Mouse (Mus musculus): ENCODE results near the gene Rps3. TPM values are rescaled to one million over a fixed set of nuclear protein-coding genes. Genes with fewer than 3 reads are reported as not detected.
A peak's percentile ranks its signal among the peaks of the same experiment; 100 is the strongest.

Rps3 gene
- polyA plus RNA-seq, 1 experiment from 2014 or later: 876 TPM

DNA sequence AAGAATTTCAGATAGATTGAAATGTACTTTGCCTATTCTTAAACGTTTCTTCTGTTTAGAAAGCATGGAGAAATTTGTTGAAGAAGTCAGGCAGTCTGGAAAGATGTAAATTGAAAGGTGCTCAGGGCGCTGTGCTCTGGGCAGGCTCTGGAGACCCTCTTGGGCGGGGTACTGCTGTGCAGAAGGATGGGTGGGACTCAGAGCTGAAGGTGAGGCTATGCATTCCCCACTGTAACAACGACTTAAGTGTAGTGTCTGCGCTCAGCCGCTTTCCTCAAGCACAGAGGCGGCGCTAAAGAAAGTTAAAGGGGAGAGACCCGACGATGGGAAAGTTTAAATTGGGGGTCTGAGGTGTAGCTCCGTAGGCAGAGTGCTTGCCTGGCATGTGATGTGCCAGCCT, 53.3 kb downstream of the Rps3 start:
- Histone ChIP-seq H3K4me3 (ENCODE audit: low read depth, low read length) (no peak overlapping the region), H3K27ac (replicated peaks; ENCODE audit: low read depth, low read length) (0 out of 2 replicates have a peak overlapping the region, but pooled peaks have one; percentile 2), H3K4me1 (ENCODE audit: control insufficient read depth, insufficient read depth, low read length) (peaks cover 9% of the 10 kb centered on the region), H3K27me3 (replicated peaks; ENCODE audit: control insufficient read depth, insufficient read depth, low read length) (no peaks in the 10 kb centered on the region), H3K9ac (ENCODE audit: low read depth, low read length) (no peak overlapping the region), H3K9me3 (ENCODE audit: control insufficient read depth, low read length) (no peaks in the 10 kb centered on the region), H3K4me2 (ENCODE audit: low read depth, low read length) (no peak overlapping the region), H3K36me3 (ENCODE audit: control insufficient read depth, insufficient read depth, low read length) (no peaks in the 10 kb centered on the region)
- DNase-seq (ENCODE audit: low spot score) (no peak), ATAC-seq (ENCODE audit: low read depth) (no peak)
- 66% methylated on average over 11 of the region's 11 CpGs for WGBS

DNA sequence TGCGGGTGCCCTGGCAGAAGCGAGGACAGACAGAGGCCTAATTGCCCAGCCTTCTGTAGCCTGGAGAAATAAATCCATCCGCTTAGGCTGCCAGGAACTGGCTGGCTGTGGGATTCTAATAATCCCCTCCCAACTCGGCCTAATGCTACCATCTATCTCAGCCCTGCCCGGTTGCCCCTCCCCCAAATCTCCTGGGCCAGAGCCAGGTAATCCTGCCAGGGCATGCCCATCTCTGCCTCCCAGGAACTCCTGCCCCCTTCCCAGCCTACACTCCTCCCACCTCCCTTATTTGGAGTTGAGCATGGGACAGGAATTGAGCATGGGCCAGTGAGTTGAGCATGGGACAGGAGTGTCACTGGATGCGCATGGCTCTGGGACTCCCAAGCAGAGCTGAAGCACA, 53.8 kb downstream of the Rps3 start:
- ATAC-seq (ENCODE audit: low read depth): peak; percentile 56

DNA sequence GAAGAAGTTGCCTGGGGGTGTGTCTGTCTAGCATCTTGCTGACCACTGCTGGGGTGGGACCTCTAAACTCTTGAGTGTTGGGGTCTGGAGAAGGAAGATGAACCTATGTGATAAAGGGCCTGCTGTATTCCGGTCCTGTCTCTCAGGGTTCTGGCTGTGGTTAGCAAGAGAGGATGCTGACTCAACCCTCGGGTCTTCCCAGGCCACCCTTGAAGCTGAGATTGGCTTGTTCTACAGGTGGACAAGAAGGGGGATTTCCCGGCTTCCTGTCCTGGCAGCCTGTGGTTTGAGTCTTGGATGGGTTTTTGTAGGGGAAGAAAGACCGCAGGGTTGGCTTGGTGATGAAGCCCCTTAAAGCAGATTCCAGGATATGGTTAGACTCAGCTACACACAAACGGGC, 54.7 kb downstream of the Rps3 start:
- H3K27ac ChIP-seq (replicated peaks; ENCODE audit: low read depth, low read length): no peak overlapping the region
- H3K36me3 ChIP-seq (ENCODE audit: control insufficient read depth, insufficient read depth, low read length): no peaks in the 10 kb centered on the region
- no peak overlapping the region for H3K4me3 ChIP-seq (ENCODE audit: low read depth, low read length)
- ATAC-seq (ENCODE audit: low read depth) (no peak), DNase-seq (ENCODE audit: low spot score) (no peak)
- no peaks in the 10 kb centered on the region for H3K27me3 ChIP-seq (replicated peaks; ENCODE audit: control insufficient read depth, insufficient read depth, low read length)
- no peaks in the 10 kb centered on the region for H3K9me3 ChIP-seq (ENCODE audit: control insufficient read depth, low read length)
- no peak overlapping the region for H3K9ac ChIP-seq (ENCODE audit: low read depth, low read length)
- 83% methylated on average over 5 of the region's 5 CpGs for WGBS
- no peak overlapping the region for H3K4me2 ChIP-seq (ENCODE audit: low read depth, low read length)
- peaks cover 18% of the 10 kb centered on the region for H3K4me1 ChIP-seq (ENCODE audit: control insufficient read depth, insufficient read depth, low read length)

More for the DNA sequence above, 53.8 kb downstream of the Rps3 start:
- Histone ChIP-seq H3K9ac (ENCODE audit: low read depth, low read length) (no peak overlapping the region), H3K9me3 (ENCODE audit: control insufficient read depth, low read length) (no peaks in the 10 kb centered on the region), H3K4me3 (ENCODE audit: low read depth, low read length) (no peak overlapping the region), H3K4me2 (ENCODE audit: low read depth, low read length) (no peak overlapping the region), H3K4me1 (ENCODE audit: control insufficient read depth, insufficient read depth, low read length) (peaks cover 14% of the 10 kb centered on the region), H3K36me3 (ENCODE audit: control insufficient read depth, insufficient read depth, low read length) (no peaks in the 10 kb centered on the region), H3K27me3 (replicated peaks; ENCODE audit: control insufficient read depth, insufficient read depth, low read length) (no peaks in the 10 kb centered on the region), H3K27ac (replicated peaks; ENCODE audit: low read depth, low read length) (0 out of 2 replicates have a peak overlapping the region, but pooled peaks have one; percentile 2)
- WGBS: 61% methylated on average over 6 of the region's 6 CpGs
- DNase-seq (ENCODE audit: low spot score): peak; percentile 68

DNA sequence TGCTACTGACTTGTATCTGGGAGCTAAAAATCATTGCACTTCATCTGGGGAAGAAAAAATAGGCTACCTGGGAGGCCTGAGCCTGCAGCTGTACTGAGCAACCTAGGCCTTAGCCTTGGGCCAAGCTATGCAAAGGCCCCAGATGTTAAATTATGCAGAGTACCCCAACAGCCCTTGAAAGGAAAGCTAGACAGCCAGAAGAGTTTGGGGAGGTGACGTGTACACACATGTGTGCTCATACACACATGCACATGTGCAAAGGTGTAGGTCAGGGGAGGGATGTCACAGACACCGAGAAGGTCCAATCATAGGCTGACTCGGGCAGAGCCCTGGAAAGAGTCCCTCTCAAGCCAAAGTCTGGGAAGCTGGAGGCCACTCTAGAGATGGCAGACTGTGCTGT, 55.6 kb downstream of the Rps3 start:
- Histone ChIP-seq H3K27ac (replicated peaks; ENCODE audit: low read depth, low read length) (no peak overlapping the region), H3K36me3 (ENCODE audit: control insufficient read depth, insufficient read depth, low read length) (no peaks in the 10 kb centered on the region), H3K4me2 (ENCODE audit: low read depth, low read length) (no peak overlapping the region), H3K4me1 (ENCODE audit: control insufficient read depth, insufficient read depth, low read length) (peaks cover 18% of the 10 kb centered on the region), H3K9ac (ENCODE audit: low read depth, low read length) (no peak overlapping the region), H3K27me3 (replicated peaks; ENCODE audit: control insufficient read depth, insufficient read depth, low read length) (no peaks in the 10 kb centered on the region), H3K9me3 (ENCODE audit: control insufficient read depth, low read length) (no peaks in the 10 kb centered on the region), H3K4me3 (ENCODE audit: low read depth, low read length) (no peak overlapping the region)
- DNase-seq (ENCODE audit: low spot score) (no peak), ATAC-seq (ENCODE audit: low read depth) (no peak)
- 83% methylated on average over 3 of the region's 3 CpGs for WGBS

Other genes with a start within 250 kb of the Rps3 start
- gene Mogat2, start 245.1 kb downstream of the Rps3 start, polyA plus RNA-seq (2014; fragmentation: Nextera tagmentation; extraction: Ambion mirVana): 2.2 and 2.5 TPM in 2 replicates
- 9.6 and 10.2 TPM in 2 replicates for gene Map6, start 216.3 kb downstream of the Rps3 start, polyA plus RNA-seq (2014; fragmentation: Nextera tagmentation; extraction: Ambion mirVana)
- gene Serpinh1, start 130.5 kb downstream of the Rps3 start, polyA plus RNA-seq (2014; fragmentation: Nextera tagmentation; extraction: Ambion mirVana): 918 and 945 TPM in 2 replicates
- gene Gdpd5, start 102.3 kb downstream of the Rps3 start, polyA plus RNA-seq (2014; fragmentation: Nextera tagmentation; extraction: Ambion mirVana): 15.0 and 17.5 TPM in 2 replicates
- gene Klhl35, start 17.7 kb downstream of the Rps3 start, polyA plus RNA-seq (2014; fragmentation: Nextera tagmentation; extraction: Ambion mirVana): 0.74 and 1.3 TPM in 2 replicates
- gene Arrb1, start 51.7 kb upstream of the Rps3 start, polyA plus RNA-seq (2014; fragmentation: Nextera tagmentation; extraction: Ambion mirVana): 2.8 and 3.8 TPM in 2 replicates
- 2.0 and 2.5 TPM in 2 replicates for gene Tpbgl, start 143.4 kb upstream of the Rps3 start, polyA plus RNA-seq (2014; fragmentation: Nextera tagmentation; extraction: Ambion mirVana)
- gene Slco2b1, start 227.6 kb upstream of the Rps3 start, polyA plus RNA-seq (2014; fragmentation: Nextera tagmentation; extraction: Ambion mirVana): 3.9 TPM in 2 replicates
- not detected in 2 replicates for gene Olfr520, start 246.5 kb upstream of the Rps3 start, polyA plus RNA-seq (2014; fragmentation: Nextera tagmentation; extraction: Ambion mirVana)

Measured in embryonic facial prominence, embryonic 14.5 days (tissue).